Mouse (Mus musculus) left cerebral cortex, postnatal 10 days (tissue): ENCODE data around the gene Pim3. TPM values are rescaled to one million over a fixed set of nuclear protein-coding genes. Genes with fewer than 3 reads are reported as not detected.
"Not testable (repeated sequence)": the region's sequence is repeated elsewhere in the genome, so short reads cannot be mapped to it uniquely, and the experiment has no call there.

Experiments used
- DNase-seq, 2 experiments: peaks; one replicate each; pipeline ENCODE4 v3.0.0; 2021 to 2022; ENCODE audit warnings: low spot score in 2 of 2, mixed read lengths in 1 of 2; ENCODE audit errors: extremely low spot score in 1 of 2
- intact Hi-C: fragments of 180-260 bp; cut with DNase I; formaldehyde crosslinking; loops from one replicate; pipeline ENCODE4 v1.15.1; 2025
- total RNA-seq, 2 experiments: library from RNA; stranded (reverse); gene quantifications; 2 replicates each; pipeline ENCODE4 v1.2.3; 2021

Pim3 gene
- 10 to 100 TPM; 40.6 to 44.0 TPM for total RNA-seq

GRCm38 (mm10) chr15:88861772-88862622 is at the start of gene Pim3:
TSS of gene Pim3 (plus strand) at chr15:88862186.
- intact Hi-C loops: loop anchor here (5.0 kb wide), 1 partner anchor 35 kb away; no protein-coding TSS in a partner anchor
- peak; percentile 96 to 98 for DNase-seq

GRCm38 (mm10) chr15:88813262-88813661 is 48.7 kb upstream of the Pim3 start:
- no peak for DNase-seq
- intact Hi-C loops: no loop called here

GRCm38 (mm10) chr15:88813873-88814272 is 48.1 kb upstream of the Pim3 start:
- DNase-seq, intact Hi-C loops: not testable (repeated sequence)

- intact Hi-C loops: no loop called here
- no peak for DNase-seq
Observed at GRCm38 (mm10) chr15:88814411-88815047, 47.5 kb upstream of the Pim3 start.

GRCm38 (mm10) chr15:88815196-88815700 is 46.7 kb upstream of the Pim3 start:
- intact Hi-C loops: no loop called here
- no peak for DNase-seq

GRCm38 (mm10) chr15:88819026-88819905 is 42.7 kb upstream of the Pim3 start, which contains the start of the genes Alg12 and Creld2:
TSS of gene Alg12 (minus strand) at chr15:88819318.
TSS of gene Creld2 (plus strand) at chr15:88819646.
- peak; percentile 100 for DNase-seq
- intact Hi-C loops: no loop called here

GRCm38 (mm10) chr15:88819906-88820303 is 42.1 kb upstream of the Pim3 start:
- intact Hi-C loops: loop anchor here (5.0 kb wide), 1 partner anchor 257 kb away; the partner anchor contains the start of gene Trabd
- DNase-seq: no peak

GRCm38 (mm10) chr15:88821403-88821802 is 40.6 kb upstream of the Pim3 start:
- intact Hi-C loops: loop anchor here (5.0 kb wide), 1 partner anchor 256 kb away; the partner anchor contains the start of gene Trabd
- DNase-seq: no peak

- intact Hi-C loops: loop anchor here (5.0 kb wide), 1 partner anchor 255 kb away; the partner anchor contains the start of gene Trabd
- no peak for DNase-seq
Observed at GRCm38 (mm10) chr15:88822513-88822912, 39.5 kb upstream of the Pim3 start.

- DNase-seq: no peak
- intact Hi-C loops: loop anchor here (5.0 kb wide), 1 partner anchor 254 kb away; the partner anchor contains the start of gene Trabd
Observed at GRCm38 (mm10) chr15:88823376-88823775, 38.6 kb upstream of the Pim3 start.

- intact Hi-C loops: loop anchor here (5.0 kb wide), 1 partner anchor 35 kb away; the partner anchor contains the start of gene Pim3
- no peak for DNase-seq
Observed at GRCm38 (mm10) chr15:88827466-88827865, 34.5 kb upstream of the Pim3 start.

GRCm38 (mm10) chr15:88827991-88828799 is 33.8 kb upstream of the Pim3 start:
- DNase-seq: peak in 1 of 2 experiments; percentile 72
- intact Hi-C loops: loop anchor here (1.0 to 5.0 kb wide), 3 partner anchors 34 to 93 kb away; partner anchors contain the start of gene Pim3

GRCm38 (mm10) chr15:88828800-88829705 is 32.9 kb upstream of the Pim3 start:
- intact Hi-C loops: loop anchor here (1.0 to 5.0 kb wide), 3 partner anchors 33 to 92 kb away; partner anchors contain the start of gene Pim3
- DNase-seq: peak; percentile 78 to 90

GRCm38 (mm10) chr15:88829791-88830440 is 32.1 kb upstream of the Pim3 start:
- DNase-seq: peak in 1 of 2 experiments; percentile 50
- intact Hi-C loops: loop anchor here (2.0 to 5.0 kb wide), 2 partner anchors 32 to 47 kb away; partner anchors contain the start of gene Pim3

GRCm38 (mm10) chr15:88830696-88831095 is 31.3 kb upstream of the Pim3 start:
- no peak for DNase-seq
- intact Hi-C loops: no loop called here

GRCm38 (mm10) chr15:88831482-88831881 is 30.5 kb upstream of the Pim3 start:
- intact Hi-C loops: no loop called here
- DNase-seq: no peak
